Mouse (Mus musculus) hindbrain, embryonic 10.5 days (tissue): ENCODE measurements around the gene Kcnk10. TPM values are rescaled to one million over a fixed set of nuclear protein-coding genes. Genes with fewer than 3 reads are reported as not detected.

ENCODE experiments used
- DNase-seq: peaks from one replicate; pipeline ENCODE4 v3.0.0-alpha.2; 2017; ENCODE audit warnings: low spot score
- H3K27ac ChIP-seq: fragments of 300-500 bp; sonication (generic); 2 replicates; pipeline ENCODE4 v1.5.1; 2016; ENCODE audit warnings: mild to moderate bottlenecking, moderate library complexity
- H3K27me3 ChIP-seq: fragments of 300-500 bp; sonication (generic); 2 replicates; pipeline ENCODE4 v1.6.1; 2016; ENCODE audit warnings: mild to moderate bottlenecking; ENCODE audit not compliant: poor library complexity, insufficient read depth, severe bottlenecking
- H3K36me3 ChIP-seq: fragments of 300-500 bp; sonication (generic); 2 replicates; pipeline ENCODE4 v1.6.1; 2016; ENCODE audit warnings: mild to moderate bottlenecking, moderate library complexity
- H3K4me1 ChIP-seq: fragments of 300-500 bp; sonication (generic); replicated peaks from 2 replicates; pipeline ENCODE4 v1.6.1; 2016; ENCODE audit warnings: mild to moderate bottlenecking
- H3K4me3 ChIP-seq: fragments of 300-500 bp; sonication (generic); 2 replicates; pipeline ENCODE4 v1.5.1; 2016; ENCODE audit warnings: mild to moderate bottlenecking, moderate library complexity
- H3K9me3 ChIP-seq: fragments of 300-500 bp; sonication (generic); 2 replicates; pipeline ENCODE4 v1.6.1; 2016; ENCODE audit warnings: mild to moderate bottlenecking, moderate library complexity
- WGBS: fragments of 180-500 bp; shearing (Covaris S2); methylation state at CpG from one replicate; pipeline ENCODE4 v1.1.7; 2016; 5-methylcytosine and 5-hydroxymethylcytosine counted together
- polyA plus RNA-seq: library from polyadenylated mRNA; unstranded; fragments of >200 nt; fragmentation: Nextera tagmentation; extraction: Ambion mirVana; gene quantifications from 2 replicates; pipeline ENCODE4 v1.2.1, GENCODE M21; 2016

The Kcnk10 gene
- polyA plus RNA-seq, 1 experiment from 2014 or later = 36.1 TPM

GRCm38 (mm10) chr12:98406598-98406997, 171.5 kb downstream of the Kcnk10 start:
- DNase-seq = no peak
- H3K27ac ChIP-seq = no peak overlapping the region
- H3K36me3 ChIP-seq = no peaks in the 10 kb centered on the region
- H3K27me3 ChIP-seq = no peaks in the 10 kb centered on the region
- H3K9me3 ChIP-seq = no peaks in the 10 kb centered on the region
- WGBS = 37% methylated on average over 1 of the region's 1 CpGs
- peaks cover 36% of the 10 kb centered on the region for H3K4me1 ChIP-seq
- no peak overlapping the region for H3K4me3 ChIP-seq

DNA sequence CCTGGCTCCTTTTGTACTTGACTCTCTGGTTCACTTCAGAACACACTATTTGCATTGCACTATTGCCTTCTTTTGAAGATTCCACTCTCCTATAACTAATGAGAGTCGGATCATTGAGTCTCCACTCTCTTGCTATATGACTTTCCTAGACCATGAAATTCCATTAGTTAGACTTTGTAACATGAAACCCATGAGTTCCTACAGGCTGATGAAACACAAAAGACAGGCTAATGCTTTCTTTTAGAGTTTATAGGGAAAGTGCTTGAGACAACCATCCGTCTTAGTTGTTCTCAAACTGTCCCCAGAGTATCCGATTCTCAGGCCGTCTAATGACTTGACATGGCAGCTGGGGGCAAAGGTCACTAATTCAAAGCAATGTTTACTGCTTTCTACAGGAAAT, 172.0 kb downstream of the Kcnk10 start:
- H3K4me1 ChIP-seq = peaks cover 36% of the 10 kb centered on the region
- no peaks in the 10 kb centered on the region for H3K9me3 ChIP-seq
- DNase-seq = peak; percentile 7
- 5% methylated on average over 4 of the region's 4 CpGs for WGBS
- H3K27ac ChIP-seq = peak overlapping the region; percentile 12; the same call in 1 of the 2 replicates
- H3K27me3 ChIP-seq = no peaks in the 10 kb centered on the region
- no peak overlapping the region for H3K4me3 ChIP-seq
- H3K36me3 ChIP-seq = no peaks in the 10 kb centered on the region

DNA sequence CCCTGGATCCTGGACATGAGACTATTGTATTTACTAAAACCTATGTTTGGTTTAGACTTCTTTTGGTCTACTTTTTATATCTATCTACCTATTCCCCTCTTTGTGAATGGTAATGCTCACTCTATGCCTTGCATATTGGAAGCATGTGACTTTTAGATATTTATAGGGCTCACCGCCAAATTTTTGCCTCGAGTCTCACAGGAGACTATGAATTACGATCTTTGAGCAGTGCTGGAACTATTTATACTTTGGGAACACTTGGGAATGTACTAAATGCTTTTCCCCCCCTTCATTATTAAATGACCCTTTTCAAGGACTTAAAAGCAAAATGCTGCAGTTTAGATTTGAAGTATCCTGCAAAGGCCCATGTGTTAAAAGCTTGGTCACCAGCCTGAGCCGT, 181.5 kb downstream of the Kcnk10 start:
- 90% methylated on average over 4 of the region's 4 CpGs for WGBS
- no peak for DNase-seq
- Histone ChIP-seq H3K4me1 (no peaks in the 10 kb centered on the region), H3K36me3 (no peaks in the 10 kb centered on the region), H3K27ac (no peak overlapping the region), H3K9me3 (no peaks in the 10 kb centered on the region), H3K4me3 (no peak overlapping the region), H3K27me3 (no peaks in the 10 kb centered on the region)

DNA sequence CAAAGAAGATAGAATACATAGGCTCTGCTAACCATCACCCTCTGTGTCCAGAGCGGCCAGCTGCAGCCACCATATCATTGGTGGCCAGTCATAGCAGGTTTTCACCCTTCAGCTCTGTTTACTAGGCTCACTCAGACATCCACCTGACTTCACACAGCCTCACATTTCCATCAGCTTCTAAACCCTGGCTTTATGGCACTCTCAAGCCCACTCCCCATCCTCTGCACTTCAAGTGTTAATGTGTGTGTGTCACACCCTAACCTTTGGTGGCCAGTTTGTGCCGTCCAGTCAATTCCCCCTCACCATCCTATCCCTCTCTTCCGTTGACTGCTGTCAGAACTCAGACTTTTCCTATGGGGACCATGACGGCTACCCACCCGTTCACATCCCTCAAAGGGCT, 184.0 kb downstream of the Kcnk10 start:
- Histone ChIP-seq H3K4me3 (no peak overlapping the region), H3K4me1 (no peaks in the 10 kb centered on the region), H3K9me3 (no peaks in the 10 kb centered on the region), H3K27ac (no peak overlapping the region), H3K27me3 (no peaks in the 10 kb centered on the region), H3K36me3 (no peaks in the 10 kb centered on the region)
- no peak for DNase-seq
- 93% methylated on average over 5 of the region's 5 CpGs for WGBS

DNA sequence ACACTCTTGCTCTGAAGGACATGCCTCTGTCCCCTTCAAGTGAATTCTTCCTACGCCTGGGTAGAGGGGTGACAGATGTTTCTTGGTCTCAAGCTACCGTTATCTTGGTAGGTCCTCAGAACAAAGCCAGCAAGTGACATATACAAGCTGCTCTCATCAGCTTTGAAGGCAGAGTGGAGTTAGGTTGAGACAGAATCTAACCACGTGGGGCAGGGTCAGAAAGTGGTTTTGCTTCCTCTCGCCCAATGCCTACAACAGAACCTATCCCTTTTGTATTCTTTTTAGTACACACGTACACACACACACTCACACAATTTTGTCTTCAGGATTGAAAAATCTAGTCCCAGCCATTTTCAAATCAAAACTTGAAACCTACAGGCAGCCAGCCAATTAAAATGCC, 186.8 kb downstream of the Kcnk10 start:
- Histone ChIP-seq H3K27me3 (no peaks in the 10 kb centered on the region), H3K9me3 (no peaks in the 10 kb centered on the region), H3K36me3 (no peaks in the 10 kb centered on the region), H3K4me3 (no peak overlapping the region), H3K27ac (no peak overlapping the region), H3K4me1 (no peaks in the 10 kb centered on the region)
- WGBS = 87% methylated on average over 5 of the region's 5 CpGs
- no peak for DNase-seq

DNA sequence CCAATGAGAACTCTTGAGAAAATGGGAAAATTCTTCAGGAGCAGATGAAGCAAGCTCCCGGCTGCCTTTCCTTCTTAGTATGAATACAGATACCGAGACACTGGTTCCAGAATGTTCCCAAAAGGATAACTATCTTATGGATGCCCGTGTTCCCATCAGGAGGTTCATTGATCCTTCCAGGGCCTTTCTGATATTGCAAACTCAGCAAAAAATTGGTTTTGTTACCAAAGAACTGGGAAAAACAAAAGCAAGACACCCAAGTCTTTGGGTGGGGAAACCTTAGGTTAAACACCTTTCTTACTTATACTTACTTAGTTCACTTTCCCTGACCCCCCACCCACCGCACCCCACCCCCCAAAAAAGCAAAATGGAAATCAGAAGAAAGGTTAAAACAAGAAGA, 188.5 kb downstream of the Kcnk10 start:
- no peaks in the 10 kb centered on the region for H3K36me3 ChIP-seq
- DNase-seq = no peak
- H3K9me3 ChIP-seq = no peaks in the 10 kb centered on the region
- H3K4me1 ChIP-seq = no peaks in the 10 kb centered on the region
- H3K27ac ChIP-seq = no peak overlapping the region
- WGBS = 91% methylated on average over 4 of the region's 4 CpGs
- H3K27me3 ChIP-seq = no peaks in the 10 kb centered on the region
- H3K4me3 ChIP-seq = no peak overlapping the region

Other genes with a start within 250 kb of the Kcnk10 start
- gene Spata7, start 49.8 kb upstream of the Kcnk10 start, polyA plus RNA-seq = 20.2 and 22.5 TPM in 2 replicates
- gene Ptpn21, start 159.1 kb upstream of the Kcnk10 start, polyA plus RNA-seq = 5.3 and 6.1 TPM in 2 replicates
- 119 and 133 TPM in 2 replicates for gene Zc3h14, start 168.7 kb upstream of the Kcnk10 start, polyA plus RNA-seq